Mouse (Mus musculus) midbrain, embryonic 10.5 days (tissue): ENCODE data around the gene Lysmd2. TPM values are rescaled to one million over a fixed set of nuclear protein-coding genes. Genes with fewer than 3 reads are reported as not detected.
"Not testable (repeated sequence)": the region's sequence is repeated elsewhere in the genome, so short reads cannot be mapped to it uniquely, and the experiment has no call there.

ENCODE experiments used
- DNase-seq: peaks from one replicate; pipeline ENCODE4 v3.0.0-alpha.2; 2017; ENCODE audit warnings: low spot score
- H3K27ac ChIP-seq: fragments of 300-500 bp; sonication (generic); replicated peaks from 2 replicates; pipeline ENCODE4 v1.5.1; 2016; ENCODE audit warnings: mild to moderate bottlenecking
- H3K27me3 ChIP-seq: fragments of 300-500 bp; sonication (generic); 2 replicates; pipeline ENCODE4 v1.6.1; 2016; ENCODE audit warnings: low read depth, mild to moderate bottlenecking; ENCODE audit not compliant: poor library complexity, severe bottlenecking
- H3K36me3 ChIP-seq: fragments of 300-500 bp; sonication (generic); 2 replicates; pipeline ENCODE4 v1.6.1; 2016; ENCODE audit warnings: mild to moderate bottlenecking, moderate library complexity
- H3K4me1 ChIP-seq: fragments of 300-500 bp; sonication (generic); 2 replicates; pipeline ENCODE4 v1.6.1; 2016
- H3K4me3 ChIP-seq: fragments of 300-500 bp; sonication (generic); 2 replicates; pipeline ENCODE4 v1.5.1; 2016; ENCODE audit warnings: mild to moderate bottlenecking, moderate library complexity
- H3K9me3 ChIP-seq: fragments of 300-500 bp; sonication (generic); replicated peaks from 2 replicates; pipeline ENCODE4 v1.6.1; 2016; ENCODE audit warnings: mild to moderate bottlenecking
- WGBS: fragments of 180-500 bp; shearing (Covaris S2); methylation state at CpG from one replicate; pipeline ENCODE4 v1.1.7; 2016; 5-methylcytosine and 5-hydroxymethylcytosine counted together
- polyA plus RNA-seq: library from polyadenylated mRNA; unstranded; fragments of >200 nt; fragmentation: Nextera tagmentation; extraction: Ambion mirVana; gene quantifications from 2 replicates; pipeline ENCODE4 v1.2.1, GENCODE M21; 2016

Lysmd2 gene
- polyA plus RNA-seq, 1 experiment from 2014 or later, result 12.1 TPM

DNA sequence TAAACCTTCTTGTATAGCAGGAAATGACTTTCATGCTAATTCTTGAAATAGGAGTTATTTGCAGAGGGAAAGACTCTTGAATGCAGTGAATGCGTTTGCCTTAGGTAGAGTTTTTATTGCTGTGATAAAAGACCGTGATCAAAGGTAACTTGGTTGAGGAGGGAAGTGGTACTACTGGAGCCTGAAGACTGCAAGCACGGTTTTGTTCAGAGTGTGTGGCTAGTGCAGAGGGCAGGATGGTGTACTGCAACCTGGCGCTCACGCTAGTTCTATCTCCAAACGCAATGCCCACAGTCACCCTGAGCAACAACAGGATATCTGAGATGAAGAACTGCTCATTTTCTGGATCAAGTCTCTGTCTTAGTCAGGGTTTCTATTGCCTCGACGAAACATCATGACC lies 8.1 kb downstream of the Lysmd2 start:
- Histone ChIP-seq H3K4me1 (no peaks in the 10 kb centered on the region), H3K4me3 (no peak overlapping the region), H3K9me3 (no peaks in the 10 kb centered on the region), H3K36me3 (no peaks in the 10 kb centered on the region; the same call in 1 of the 2 replicates), H3K27me3 (no peaks in the 10 kb centered on the region), H3K27ac (no peak overlapping the region)
- no peak for DNase-seq
- 93% methylated on average over 8 of the region's 8 CpGs for WGBS

- H3K4me3 ChIP-seq, result no peak overlapping the region
- H3K27me3 ChIP-seq, result no peaks in the 10 kb centered on the region
- no peaks in the 10 kb centered on the region for H3K4me1 ChIP-seq
- no peak for DNase-seq
- H3K9me3 ChIP-seq, result no peaks in the 10 kb centered on the region
- 92% methylated on average over 4 of the region's 4 CpGs for WGBS
- no peaks in the 10 kb centered on the region; the same call in 1 of the 2 replicates for H3K36me3 ChIP-seq
- no peak overlapping the region for H3K27ac ChIP-seq
These were observed 8.7 kb downstream of the Lysmd2 start for GRCm38 (mm10) chr9:75634226-75634625.

GRCm38 (mm10) chr9:75645405-75645804 lies 19.9 kb downstream of the Lysmd2 start:
- Histone ChIP-seq H3K27me3 (no peaks in the 10 kb centered on the region), H3K4me3 (no peak overlapping the region), H3K4me1 (no peaks in the 10 kb centered on the region), H3K27ac (no peak overlapping the region), H3K9me3 (no peaks in the 10 kb centered on the region), H3K36me3 (peaks cover 48% of the 10 kb centered on the region)
- WGBS, result 55% methylated on average over 3 of the region's 3 CpGs
- no peak for DNase-seq

GRCm38 (mm10) chr9:75653981-75654911 lies 28.7 kb downstream of the Lysmd2 start:
- Histone ChIP-seq H3K36me3 (peaks cover 58% of the 10 kb centered on the region), H3K9me3 (no peaks in the 10 kb centered on the region; the same call in 1 of the 2 replicates)

GRCm38 (mm10) chr9:75656456-75656855 lies 30.9 kb downstream of the Lysmd2 start:
- 91% methylated on average over 3 of the region's 3 CpGs for WGBS
- not testable (repeated sequence) for H3K9me3 ChIP-seq, DNase-seq, H3K4me1 ChIP-seq, H3K27ac ChIP-seq, H3K4me3 ChIP-seq, H3K27me3 ChIP-seq
- peaks cover 57% of the 10 kb centered on the region for H3K36me3 ChIP-seq

More at GRCm38 (mm10) chr9:75653981-75654911, 28.7 kb downstream of the Lysmd2 start:
- WGBS, result 74% methylated on average over 12 of the region's 12 CpGs
- H3K27ac ChIP-seq, result no peak overlapping the region
- DNase-seq, result no peak
- no peak overlapping the region for H3K4me3 ChIP-seq
- H3K27me3 ChIP-seq, result no peaks in the 10 kb centered on the region
- no peaks in the 10 kb centered on the region for H3K4me1 ChIP-seq

DNA sequence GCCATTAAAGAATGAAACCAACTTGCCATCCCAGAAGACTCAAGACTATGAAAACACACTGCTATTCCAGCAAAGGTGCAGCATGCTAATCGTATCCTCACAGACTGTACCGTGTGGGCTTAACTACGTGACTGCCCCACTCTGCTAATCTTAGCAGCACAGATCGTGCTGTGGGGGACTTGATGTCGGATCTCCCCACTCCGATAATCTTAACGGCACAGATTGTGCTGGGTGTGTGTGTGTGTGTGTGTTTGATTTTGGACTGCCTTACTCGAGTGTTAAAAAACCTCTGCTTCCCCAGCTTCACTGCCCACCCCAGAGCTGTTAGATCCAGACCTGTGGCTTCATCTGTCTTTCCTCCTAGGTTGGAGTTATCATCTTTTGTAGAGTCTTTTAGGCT lies 35.4 kb downstream of the Lysmd2 start:
- H3K4me1 ChIP-seq, result no peaks in the 10 kb centered on the region
- H3K27me3 ChIP-seq, result no peaks in the 10 kb centered on the region
- no peak overlapping the region for H3K4me3 ChIP-seq
- no peaks in the 10 kb centered on the region; the same call in 1 of the 2 replicates for H3K9me3 ChIP-seq
- 94% methylated on average over 8 of the region's 8 CpGs for WGBS
- H3K27ac ChIP-seq, result no peak overlapping the region
- H3K36me3 ChIP-seq, result peaks cover 74% of the 10 kb centered on the region
- no peak for DNase-seq

GRCm38 (mm10) chr9:75665364-75665763 lies 39.8 kb downstream of the Lysmd2 start:
- no peak overlapping the region for H3K4me3 ChIP-seq
- no peak overlapping the region for H3K27ac ChIP-seq
- H3K36me3 ChIP-seq, result peaks cover 70% of the 10 kb centered on the region
- H3K27me3 ChIP-seq, result no peaks in the 10 kb centered on the region
- no peaks in the 10 kb centered on the region for H3K9me3 ChIP-seq
- H3K4me1 ChIP-seq, result no peaks in the 10 kb centered on the region
- no peak for DNase-seq
- WGBS, result 89% methylated on average over 6 of the region's 6 CpGs

- Histone ChIP-seq H3K36me3 (peaks cover 57% of the 10 kb centered on the region), H3K9me3 (no peaks in the 10 kb centered on the region), H3K27me3 (no peaks in the 10 kb centered on the region), H3K4me1 (no peaks in the 10 kb centered on the region), H3K4me3 (no peak overlapping the region), H3K27ac (no peak overlapping the region)
- DNase-seq, result no peak
- 84% methylated on average over 5 of the region's 5 CpGs for WGBS
These were observed 41.1 kb downstream of the Lysmd2 start for GRCm38 (mm10) chr9:75666612-75667011.

GRCm38 (mm10) chr9:75672769-75673168 lies 47.2 kb downstream of the Lysmd2 start:
- peaks cover 71% of the 10 kb centered on the region for H3K36me3 ChIP-seq
- H3K27ac ChIP-seq, result no peak overlapping the region
- no peak for DNase-seq

DNA sequence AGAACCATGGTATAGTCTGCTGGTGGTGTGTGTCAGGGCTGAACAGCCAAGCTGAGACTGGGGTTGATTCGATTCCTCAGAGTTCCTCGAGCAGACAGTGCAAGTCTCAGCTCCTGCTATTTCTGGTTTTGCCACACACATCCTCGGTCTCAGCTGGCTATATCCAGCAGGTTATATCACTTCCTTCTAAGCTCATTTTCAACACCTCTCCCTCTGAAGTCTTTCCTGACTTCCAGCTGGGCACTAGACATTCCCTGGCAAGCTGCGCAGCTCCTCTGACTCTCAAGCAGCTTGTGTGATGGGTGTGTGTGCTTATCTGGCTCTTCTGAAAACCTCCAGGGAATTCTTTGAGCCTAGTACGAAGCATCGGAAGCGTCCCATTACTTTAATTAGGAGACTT lies 50.7 kb downstream of the Lysmd2 start:
- Histone ChIP-seq H3K9me3 (no peaks in the 10 kb centered on the region), H3K27ac (no peak overlapping the region), H3K27me3 (no peaks in the 10 kb centered on the region), H3K4me3 (no peak overlapping the region), H3K4me1 (no peaks in the 10 kb centered on the region), H3K36me3 (peaks cover 60% of the 10 kb centered on the region)
- no peak for DNase-seq
- WGBS, result 84% methylated on average over 7 of the region's 7 CpGs

More at GRCm38 (mm10) chr9:75672769-75673168, 47.2 kb downstream of the Lysmd2 start:
- Histone ChIP-seq H3K4me3 (no peak overlapping the region), H3K27me3 (no peaks in the 10 kb centered on the region), H3K9me3 (no peaks in the 10 kb centered on the region), H3K4me1 (no peaks in the 10 kb centered on the region)
- 61% methylated on average over 6 of the region's 6 CpGs for WGBS

DNA sequence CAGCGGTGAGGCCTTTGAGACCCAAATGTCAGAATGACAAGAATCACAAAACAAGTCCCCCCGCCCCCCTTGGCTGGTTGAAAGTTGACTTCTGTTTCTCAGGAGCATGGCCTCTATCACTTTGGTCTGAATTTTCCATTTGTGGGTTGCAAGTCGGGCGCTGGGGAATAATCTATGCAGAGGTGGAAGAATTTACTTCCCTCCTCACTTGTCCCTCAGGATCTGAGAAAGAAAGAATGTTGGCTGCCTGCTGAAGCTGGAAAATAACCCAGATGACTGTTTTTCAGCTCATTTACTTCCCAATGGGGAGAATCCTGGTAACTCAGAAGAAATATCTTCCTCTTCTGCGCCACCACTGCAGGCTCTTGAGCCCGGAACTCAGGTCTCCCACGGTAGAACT lies 52.8 kb downstream of the Lysmd2 start:
- WGBS, result 86% methylated on average over 7 of the region's 7 CpGs
- DNase-seq, result no peak
- H3K27me3 ChIP-seq, result no peaks in the 10 kb centered on the region
- H3K9me3 ChIP-seq, result no peaks in the 10 kb centered on the region
- no peak overlapping the region for H3K27ac ChIP-seq
- H3K4me3 ChIP-seq, result no peak overlapping the region
- peaks cover 44% of the 10 kb centered on the region for H3K36me3 ChIP-seq
- H3K4me1 ChIP-seq, result peaks cover 8% of the 10 kb centered on the region

DNA sequence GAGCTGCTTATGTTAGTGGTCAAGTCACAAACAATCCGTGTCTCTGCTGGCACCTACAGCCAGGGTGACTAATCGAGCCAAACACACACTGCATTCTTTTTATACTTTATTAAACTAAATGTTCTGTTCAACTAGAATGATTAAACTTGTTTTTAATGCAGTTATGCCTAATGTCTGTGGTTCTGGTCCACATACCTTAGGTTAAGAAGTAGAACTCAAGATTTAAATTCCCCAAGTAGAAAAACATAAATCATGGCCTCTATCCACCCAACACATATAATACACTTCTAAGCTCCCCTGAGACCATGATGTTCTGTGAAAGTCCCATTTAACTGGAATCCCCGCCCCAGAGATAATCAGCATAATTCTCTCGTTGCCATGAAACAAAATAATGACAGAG lies 54.1 kb downstream of the Lysmd2 start:
- Histone ChIP-seq H3K27ac (no peak overlapping the region), H3K4me1 (peaks cover 15% of the 10 kb centered on the region), H3K4me3 (no peak overlapping the region), H3K27me3 (no peaks in the 10 kb centered on the region), H3K36me3 (peaks cover 31% of the 10 kb centered on the region), H3K9me3 (no peaks in the 10 kb centered on the region)
- DNase-seq, result no peak
- 77% methylated on average over 4 of the region's 4 CpGs for WGBS

- no peak for DNase-seq
- 93% methylated on average over 5 of the region's 5 CpGs for WGBS
- H3K4me3 ChIP-seq, result no peak overlapping the region
- H3K27ac ChIP-seq, result no peak overlapping the region
- H3K4me1 ChIP-seq, result peaks cover 17% of the 10 kb centered on the region
- no peaks in the 10 kb centered on the region for H3K9me3 ChIP-seq
- no peaks in the 10 kb centered on the region for H3K27me3 ChIP-seq
- peaks cover 22% of the 10 kb centered on the region for H3K36me3 ChIP-seq
These were observed 55.1 kb downstream of the Lysmd2 start for GRCm38 (mm10) chr9:75680606-75681005.
